Comparison of ENCODE assay signal across 8 mouse cellular contexts in genomic region chr11:64078956-64079726, GRCm38 (mm10). TPM values are rescaled to one million over a fixed set of nuclear protein-coding genes. Genes with fewer than 3 reads are reported as not detected.
A peak's percentile ranks its signal among the peaks of the same experiment; 100 is the strongest.
DNase-seq lines count a peak whose midpoint lies in the region; ATAC-seq and TF ChIP-seq lines count a peak whose summit lies in the region.

Gene Cox10, minus strand, starts transcription at chr11:64079468.

- no peaks in the 10 kb centered on the region for H3K27me3 ChIP-seq in forebrain, embryonic 15.5 days

- no peaks in the 10 kb centered on the region for H3K36me3 ChIP-seq in forebrain, embryonic 15.5 days

- ATAC-seq in forebrain, embryonic 15.5 days (replicated peaks) = peak; percentile 98
- ATAC-seq in neutrophil, adult 5-6 weeks (ENCODE audit: extremely low read depth, insufficient number of reproducible peaks, low FRiP score, poor library complexity, severe bottlenecking) = peak; percentile 94

- peak within 1 kb of the TSS; percentile 89 for H3K9ac ChIP-seq in forebrain, embryonic 15.5 days (replicated peaks)

- peak within 1 kb of the TSS; percentile 93 for H3K4me3 ChIP-seq in forebrain, embryonic 15.5 days
- H3K4me3 ChIP-seq in lung, adult 2 months (replicated peaks; ENCODE audit: extremely low read depth, low read depth, low read length) = peak within 1 kb of the TSS; percentile 98

- WGBS in forebrain, embryonic 15.5 days = under 1% methylated on average over 45 of the region's 45 CpGs
- under 1% methylated on average over 45 of the region's 45 CpGs for WGBS in lung, adult 2 months

- TF ChIP-seq POLR2A in lung, adult 2 months (IDR thresholded peaks at IDR 0.05; ENCODE audit: borderline replicate concordance, extremely low read depth, low read depth, low read length) = peak; percentile 71; the same call in 1 of the 2 replicates

- peak within 1 kb of the TSS; percentile 89 for H3K27ac ChIP-seq in forebrain, embryonic 15.5 days (replicated peaks)

- TF ChIP-seq CTCF in lung, adult 2 months (IDR thresholded peaks at IDR 0.05; ENCODE audit: insufficient read depth, low read length) = no peak

- H3K4me1 ChIP-seq in forebrain, embryonic 15.5 days = peaks cover 14% of the 10 kb centered on the region
- peaks cover 2% of the 10 kb centered on the region; the same call in 1 of the 2 replicates for H3K4me1 ChIP-seq in lung, adult 2 months (ENCODE audit: control insufficient read depth, insufficient read depth, low read length)

- peak within 1 kb of the TSS; percentile 69 for H3K4me2 ChIP-seq in forebrain, embryonic 15.5 days (replicated peaks)

- peak; percentile 85 for DNase-seq in ES-CJ7 (ENCODE audit: low read depth, low spot score)
- DNase-seq in cerebellum, adult 11 months = peak; percentile 76
- peak; percentile 72 for DNase-seq in heart, postnatal 25 days (ENCODE audit: low spot score)
- peak; percentile 75 to 89 for DNase-seq in layer of hippocampus, adult 18-20 months (ENCODE audit: low spot score in 2 of 2)
- peak; percentile 89 for DNase-seq in lung, adult 2 months
- peak; percentile 76 to 82 for DNase-seq in thymus, adult 18-20 months

- H3K9me3 ChIP-seq in forebrain, embryonic 15.5 days = no peaks in the 10 kb centered on the region

- intact Hi-C loops in heart, postnatal 25 days (cut with DNase I) = no loop called here

RNA-seq across cellular contexts. Expression of gene Cox10, which starts in this region (rescaled TPM):
- polyA plus RNA-seq in forebrain, embryonic 15.5 days (2015; fragmentation: Nextera tagmentation; extraction: Ambion mirVana) = 21.2 and 22.6 TPM in 2 replicates
- 10 to 100 TPM; 71.3 to 75.1 TPM for total RNA-seq in heart, postnatal 25 days (2021)
- total RNA-seq in layer of hippocampus, adult 18-20 months (2021) = 10 to 100 TPM; 23.4 to 25.8 TPM
- 9.6 and 11.0 TPM in 2 replicates for polyA plus RNA-seq in lung, adult 2 months (2012; rRNA removed)
- total RNA-seq in neutrophil, adult 5-6 weeks (2017) = 12.8 and 12.9 TPM in 2 replicates

Comparison
In these comparisons a context has a peak if more than half of its experiments do, and no peak if none do; other contexts are left out.
1. Peak in every context shown above with its lines: DNase-seq, ATAC-seq, H3K4me3 ChIP-seq and H3K27ac ChIP-seq.